Mouse (Mus musculus) megakaryocyte, embryonic 14.5 days (primary cell): Measurements from ENCODE around the gene Ptprg. TPM values are rescaled to one million over a fixed set of nuclear protein-coding genes. Genes with fewer than 3 reads are reported as not detected.

ENCODE experiments used
- H3K27me3 ChIP-seq: replicated peaks from 2 replicates; pipeline ENCODE3; 2012; ENCODE audit warnings: inconsistent platforms
- H3K36me3 ChIP-seq: replicated peaks from 2 replicates; pipeline ENCODE3; 2012; ENCODE audit warnings: low read length, inconsistent platforms, mixed read lengths
- H3K4me1 ChIP-seq: 2 replicates; pipeline ENCODE4 v1.6.1; 2012; ENCODE audit warnings: inconsistent platforms
- H3K4me3 ChIP-seq: replicated peaks from 2 replicates; pipeline ENCODE3; 2012; ENCODE audit warnings: moderate library complexity, mild to moderate bottlenecking, inconsistent platforms
- H3K9me3 ChIP-seq: 2 replicates; pipeline ENCODE4 v1.6.1; 2012; ENCODE audit warnings: inconsistent platforms
- FLI1 ChIP-seq: IDR thresholded peaks from 2 replicates; pipeline ENCODE4 v1.6.1; 2012; ENCODE audit warnings: low read length, inconsistent platforms, mixed read lengths
- GATA1 ChIP-seq: IDR thresholded peaks from 3 replicates; pipeline ENCODE4 v1.6.1; 2012; ENCODE audit warnings: mixed read lengths, low read length, inconsistent platforms, borderline replicate concordance
- polyA plus RNA-seq: library from polyadenylated mRNA; stranded (reverse); fragments of >175 nt; gene quantifications from 2 replicates; pipeline ENCODE4 v1.2.3, GENCODE M21; 2012; ENCODE audit warnings: low replicate concordance; ENCODE audit not compliant: insufficient read depth

The Ptprg gene
- polyA plus RNA-seq, 1 experiment, result 0.09 TPM

GRCm38 (mm10) chr14:12152748-12153147 is 599.4 kb downstream of the Ptprg start:
- no peaks in the 10 kb centered on the region for H3K9me3 ChIP-seq
- H3K36me3 ChIP-seq, result no peaks in the 10 kb centered on the region
- H3K27me3 ChIP-seq, result peaks cover 6% of the 10 kb centered on the region
- no peaks in the 10 kb centered on the region for H3K4me1 ChIP-seq
- H3K4me3 ChIP-seq, result no peak overlapping the region
- no peak for TF ChIP-seq FLI1
- no peak for TF ChIP-seq GATA1

- Histone ChIP-seq H3K4me3 (no peak overlapping the region), H3K27me3 (peaks cover 6% of the 10 kb centered on the region), H3K36me3 (no peaks in the 10 kb centered on the region), H3K4me1 (no peaks in the 10 kb centered on the region), H3K9me3 (no peaks in the 10 kb centered on the region)
- TF ChIP-seq FLI1 (no peak), GATA1 (no peak)
These were observed 600.3 kb downstream of the Ptprg start for GRCm38 (mm10) chr14:12153599-12153998.

GRCm38 (mm10) chr14:12161738-12162310 is 608.5 kb downstream of the Ptprg start:
- no peak overlapping the region for H3K4me3 ChIP-seq
- no peaks in the 10 kb centered on the region for H3K36me3 ChIP-seq
- H3K4me1 ChIP-seq, result no peaks in the 10 kb centered on the region
- TF ChIP-seq FLI1, result no peak
- TF ChIP-seq GATA1, result no peak
- no peaks in the 10 kb centered on the region for H3K9me3 ChIP-seq
- peaks cover 6% of the 10 kb centered on the region for H3K27me3 ChIP-seq

- H3K4me3 ChIP-seq, result no peak overlapping the region
- H3K36me3 ChIP-seq, result no peaks in the 10 kb centered on the region
- H3K9me3 ChIP-seq, result no peaks in the 10 kb centered on the region
- TF ChIP-seq FLI1 (no peak), GATA1 (no peak)
- H3K27me3 ChIP-seq, result peaks cover 6% of the 10 kb centered on the region
- no peaks in the 10 kb centered on the region for H3K4me1 ChIP-seq
These were observed 609.1 kb downstream of the Ptprg start for GRCm38 (mm10) chr14:12162331-12162854.

- Histone ChIP-seq H3K27me3 (peaks cover 6% of the 10 kb centered on the region), H3K4me3 (no peak overlapping the region), H3K36me3 (no peaks in the 10 kb centered on the region), H3K4me1 (no peaks in the 10 kb centered on the region), H3K9me3 (no peaks in the 10 kb centered on the region)
- TF ChIP-seq FLI1, result no peak
- TF ChIP-seq GATA1, result no peak
These were observed 609.9 kb downstream of the Ptprg start for GRCm38 (mm10) chr14:12163196-12163595.

- Histone ChIP-seq H3K27me3 (peaks cover 6% of the 10 kb centered on the region), H3K36me3 (no peaks in the 10 kb centered on the region), H3K4me1 (no peaks in the 10 kb centered on the region), H3K9me3 (no peaks in the 10 kb centered on the region), H3K4me3 (no peak overlapping the region)
- TF ChIP-seq FLI1 (no peak), GATA1 (no peak)
These were observed 613.9 kb downstream of the Ptprg start for GRCm38 (mm10) chr14:12167215-12167614.

GRCm38 (mm10) chr14:12167651-12168050 is 614.3 kb downstream of the Ptprg start:
- Histone ChIP-seq H3K36me3 (no peaks in the 10 kb centered on the region), H3K4me3 (no peak overlapping the region), H3K27me3 (peaks cover 4% of the 10 kb centered on the region), H3K4me1 (no peaks in the 10 kb centered on the region), H3K9me3 (no peaks in the 10 kb centered on the region)
- TF ChIP-seq GATA1 (no peak), FLI1 (no peak)

GRCm38 (mm10) chr14:12177436-12177835 is 624.1 kb downstream of the Ptprg start:
- TF ChIP-seq GATA1 (no peak), FLI1 (no peak)
- no peaks in the 10 kb centered on the region for H3K9me3 ChIP-seq
- H3K27me3 ChIP-seq, result no peaks in the 10 kb centered on the region
- no peaks in the 10 kb centered on the region for H3K36me3 ChIP-seq
- no peak overlapping the region for H3K4me3 ChIP-seq
- H3K4me1 ChIP-seq, result no peaks in the 10 kb centered on the region

GRCm38 (mm10) chr14:12178645-12179044 is 625.3 kb downstream of the Ptprg start:
- H3K36me3 ChIP-seq, result no peaks in the 10 kb centered on the region
- H3K4me1 ChIP-seq, result no peaks in the 10 kb centered on the region
- no peak overlapping the region for H3K4me3 ChIP-seq
- TF ChIP-seq GATA1, result no peak
- no peak for TF ChIP-seq FLI1
- H3K9me3 ChIP-seq, result no peaks in the 10 kb centered on the region
- no peaks in the 10 kb centered on the region for H3K27me3 ChIP-seq

GRCm38 (mm10) chr14:12180116-12180515 is 626.8 kb downstream of the Ptprg start:
- no peak overlapping the region for H3K4me3 ChIP-seq
- H3K4me1 ChIP-seq, result no peaks in the 10 kb centered on the region
- no peaks in the 10 kb centered on the region for H3K9me3 ChIP-seq
- H3K36me3 ChIP-seq, result no peaks in the 10 kb centered on the region
- no peaks in the 10 kb centered on the region for H3K27me3 ChIP-seq
- TF ChIP-seq FLI1 (no peak), GATA1 (no peak)
